Mouse (Mus musculus): Measurements from ENCODE around the gene Rarb.

DNA sequence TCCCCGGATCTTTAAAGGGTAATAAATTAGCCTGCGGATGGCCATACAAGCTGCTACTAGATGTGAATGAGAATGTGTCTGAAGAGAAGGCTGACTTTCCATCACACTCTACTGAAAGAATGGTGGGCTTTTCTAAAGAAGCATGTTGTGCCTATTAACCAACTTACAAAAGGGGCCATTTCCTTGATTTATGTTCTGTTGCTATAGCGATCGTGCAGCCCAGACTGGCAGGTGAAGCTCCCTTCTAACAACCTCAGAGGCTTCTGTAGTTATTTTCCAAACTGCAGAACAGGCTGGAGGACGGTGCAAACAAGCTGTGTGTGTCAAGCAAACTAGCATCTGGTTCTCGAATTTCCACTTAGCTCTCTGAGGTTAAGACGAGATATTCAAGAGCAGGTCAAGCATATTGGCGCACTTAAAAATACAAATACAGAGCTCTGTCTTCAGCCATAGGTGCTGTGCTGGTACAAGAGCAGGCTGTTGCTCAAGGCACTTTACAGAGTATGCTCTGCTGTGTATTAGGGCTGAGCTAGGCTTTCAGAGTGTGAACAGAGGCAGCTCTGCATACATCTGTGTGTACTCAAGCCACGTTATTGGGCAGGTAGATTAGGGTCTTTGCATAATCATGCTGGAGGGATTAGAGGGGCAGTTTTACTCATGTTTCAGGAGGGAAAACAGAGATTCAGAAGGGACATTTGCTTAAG is 85.2 kb downstream of the Rarb start:
- TF ChIP-seq CTCF (IDR thresholded peaks at IDR 0.05; ENCODE audit: extremely low read depth, insufficient read depth, low read length) (no peak), POLR2A (IDR thresholded peaks at IDR 0.05; ENCODE audit: extremely low read depth, insufficient read depth, low read length) (no peak)

All from cortical plate, adult 2 months (tissue).